Mouse (Mus musculus) layer of hippocampus, adult 18-20 months (tissue): Measurements from ENCODE around the gene Erbb2. TPM values are rescaled to one million over a fixed set of nuclear protein-coding genes. Genes with fewer than 3 reads are reported as not detected.

Source experiments
- DNase-seq, 2 experiments: peaks; one replicate each; pipeline ENCODE4 v3.0.0; 2022; ENCODE audit warnings: low spot score in 2 of 2
- total RNA-seq, 2 experiments: library from RNA; stranded (reverse); gene quantifications; 2 replicates each; pipeline ENCODE4 v1.2.3; 2021

Gene Erbb2
- total RNA-seq, 2 experiments from 2014 or later = 1.4 to 1.9 TPM

GRCm38 (mm10) chr11:98418939-98419547 lies 6.8 kb downstream of the Erbb2 start:
- no peak for DNase-seq

GRCm38 (mm10) chr11:98426592-98426991 lies 14.3 kb downstream of the Erbb2 start:
- DNase-seq = no peak

- no peak for DNase-seq
Observed at GRCm38 (mm10) chr11:98428436-98428835, 16.2 kb downstream of the Erbb2 start.

GRCm38 (mm10) chr11:98431743-98432502 lies 19.7 kb downstream of the Erbb2 start:
- DNase-seq = no peak

GRCm38 (mm10) chr11:98435723-98436122 lies 23.5 kb downstream of the Erbb2 start:
- DNase-seq = no peak

GRCm38 (mm10) chr11:98437441-98437840 lies 25.2 kb downstream of the Erbb2 start:
- DNase-seq = no peak

- DNase-seq = peak; percentile 92 to 97
Observed at GRCm38 (mm10) chr11:98438331-98439158, 26.3 kb downstream of the Erbb2 start, which contains the start of gene Mien1. Gene Mien1 (minus strand): TSS chr11:98438991.

GRCm38 (mm10) chr11:98443688-98444087 lies 31.4 kb downstream of the Erbb2 start:
- DNase-seq = no peak

GRCm38 (mm10) chr11:98445238-98445637 lies 33.0 kb downstream of the Erbb2 start:
- DNase-seq = no peak

GRCm38 (mm10) chr11:98445679-98446078 lies 33.4 kb downstream of the Erbb2 start:
- DNase-seq = no peak

GRCm38 (mm10) chr11:98446213-98446561 lies 33.9 kb downstream of the Erbb2 start, which contains the start of gene Grb7:
Gene Grb7 (plus strand): TSS chr11:98446394.
- no peak for DNase-seq

- no peak for DNase-seq
Observed at GRCm38 (mm10) chr11:98446562-98447474, 34.5 kb downstream of the Erbb2 start.

GRCm38 (mm10) chr11:98447475-98447834 lies 35.2 kb downstream of the Erbb2 start:
- no peak for DNase-seq

- DNase-seq = no peak
Observed at GRCm38 (mm10) chr11:98448191-98448790, 36.0 kb downstream of the Erbb2 start.

- no peak for DNase-seq
Observed at GRCm38 (mm10) chr11:98449419-98449818, 37.1 kb downstream of the Erbb2 start.

- no peak for DNase-seq
Observed at GRCm38 (mm10) chr11:98449921-98450771, 37.9 kb downstream of the Erbb2 start.

- no peak for DNase-seq
Observed at GRCm38 (mm10) chr11:98455484-98455883, 43.2 kb downstream of the Erbb2 start.

- no peak for DNase-seq
Observed at GRCm38 (mm10) chr11:98456545-98456944, 44.3 kb downstream of the Erbb2 start.

GRCm38 (mm10) chr11:98456945-98457344 lies 44.7 kb downstream of the Erbb2 start:
- no peak for DNase-seq
